Mouse (Mus musculus) left cerebral cortex, adult 2 months (tissue): Measurements from ENCODE around the gene Rsf1. TPM values are rescaled to one million over a fixed set of nuclear protein-coding genes. Genes with fewer than 3 reads are reported as not detected.

Source experiments
- DNase-seq, 2 experiments: peaks; one replicate each; pipeline ENCODE4 v3.0.0; 2021 to 2022; ENCODE audit warnings: low spot score in 2 of 2, mixed read lengths in 1 of 2; ENCODE audit errors: extremely low spot score in 1 of 2
- H3K27ac ChIP-seq: fragments of 200-600 bp; 2 replicates; pipeline ENCODE4 v1.8.1; 2022
- H3K4me3 ChIP-seq: fragments of 200-600 bp; 2 replicates; pipeline ENCODE4 v1.8.1; 2022
- CTCF ChIP-seq: fragments of 200-600 bp; IDR thresholded peaks from 2 replicates; pipeline ENCODE4 v1.8.1; 2022; ENCODE audit warnings: antibody characterized with exemption, mild to moderate bottlenecking, moderate library complexity
- intact Hi-C: fragments of 180-260 bp; cut with DNase I; formaldehyde crosslinking; loops from one replicate; pipeline ENCODE4 v1.15.1; 2025
- total RNA-seq, 2 experiments: library from RNA; stranded (reverse); gene quantifications; 2 replicates each; pipeline ENCODE4 v1.2.3; 2021

Gene Rsf1
- total RNA-seq, 2 experiments from 2014 or later, result 44.8 to 49.2 TPM

DNA sequence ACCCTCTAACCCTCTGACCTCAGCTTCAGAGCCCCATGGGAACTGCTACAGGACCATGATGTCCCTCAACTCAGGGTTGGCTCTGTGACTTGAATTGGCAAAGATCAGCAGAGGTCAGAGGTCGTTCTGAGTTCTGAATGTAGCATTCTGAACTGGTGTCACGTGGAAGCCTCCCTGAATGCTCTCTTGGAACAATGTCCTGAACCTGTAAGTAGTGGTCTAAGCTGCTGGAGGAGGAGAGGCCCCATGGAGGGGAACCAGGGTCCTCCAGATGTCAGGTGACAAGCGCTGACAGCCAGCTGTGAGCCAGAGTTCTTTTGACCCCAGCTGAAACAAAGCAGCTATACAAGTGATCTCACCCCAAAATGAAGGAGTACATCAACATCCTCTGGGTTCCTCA, 150.7 kb downstream of the Rsf1 start:
- DNase-seq, result no peak
- H3K4me3 ChIP-seq, result no peak overlapping the region

DNA sequence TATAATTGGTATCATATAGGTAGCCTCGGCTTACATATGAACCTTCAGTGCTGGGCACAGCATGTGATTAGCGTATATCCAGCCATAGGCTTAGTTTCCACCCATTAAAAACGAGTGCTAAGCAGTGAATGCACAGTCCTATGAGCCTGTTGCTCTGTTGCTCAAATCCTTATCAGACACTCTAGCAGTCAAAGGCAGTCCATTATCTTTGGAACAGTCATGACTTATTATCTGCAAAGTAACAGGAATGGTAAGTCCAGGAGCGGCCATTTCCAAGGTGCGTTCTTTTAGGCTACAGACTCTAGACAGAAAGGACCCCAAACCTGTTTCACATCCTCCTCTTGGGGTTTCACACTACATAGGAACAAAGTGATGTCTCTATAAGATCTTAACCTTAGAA, 153.9 kb downstream of the Rsf1 start:
- TF ChIP-seq CTCF, result no peak
- Histone ChIP-seq H3K27ac (no peak overlapping the region), H3K4me3 (no peak overlapping the region)
- DNase-seq, result no peak
- intact Hi-C loops, result no loop called here

More for the DNA sequence above, 150.7 kb downstream of the Rsf1 start:
- intact Hi-C loops, result no loop called here
- no peak for TF ChIP-seq CTCF
- no peak overlapping the region for H3K27ac ChIP-seq

DNA sequence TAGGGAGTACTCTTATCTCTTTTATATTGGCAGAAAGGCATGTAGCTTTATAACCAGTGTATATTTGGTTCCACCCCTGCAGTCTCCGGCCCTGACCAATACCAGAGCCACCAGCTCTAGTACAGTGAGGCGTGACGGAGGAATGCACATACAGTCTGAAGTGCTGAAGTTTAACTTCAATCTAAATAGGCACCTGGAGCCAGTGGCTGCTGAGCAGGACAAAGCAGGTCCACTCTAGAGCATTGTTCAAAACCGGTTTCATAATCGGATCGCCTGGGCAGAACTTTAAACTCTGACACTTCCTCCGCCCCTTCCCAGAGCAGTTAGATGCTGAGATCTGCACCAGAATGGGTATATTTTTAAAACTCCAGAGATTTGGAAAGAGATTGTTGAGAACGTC, 155.3 kb downstream of the Rsf1 start:
- H3K4me3 ChIP-seq, result peak overlapping the region; percentile 83; the same call in 1 of the 2 replicates
- intact Hi-C loops, result no loop called here
- no peak for DNase-seq
- H3K27ac ChIP-seq, result no peak overlapping the region
- no peak for TF ChIP-seq CTCF

DNA sequence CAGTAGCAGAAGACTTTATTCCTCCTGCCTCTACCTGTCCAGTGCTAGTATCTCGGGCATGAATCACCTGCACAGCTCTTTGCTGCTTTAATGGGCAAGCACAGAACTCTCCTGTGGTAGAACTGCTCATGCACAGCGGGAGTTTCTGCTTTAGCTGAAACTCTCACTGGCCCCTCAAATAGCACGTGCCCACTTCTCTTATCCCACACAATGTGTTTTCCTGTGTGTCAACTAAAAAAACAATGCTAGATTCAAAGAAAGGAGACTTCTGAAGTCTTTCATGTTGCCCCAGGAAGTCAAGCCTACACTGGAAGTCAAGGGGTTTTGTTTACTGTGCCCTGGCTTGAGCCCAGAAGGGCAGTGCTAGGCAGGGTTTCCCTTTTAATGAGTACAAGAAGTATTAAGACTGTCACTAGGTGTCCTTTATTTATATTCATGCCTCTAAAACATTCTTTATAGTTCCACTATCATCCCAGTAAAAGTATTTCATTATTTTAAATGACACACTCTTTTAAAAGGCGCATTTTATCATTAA, 156.3 kb downstream of the Rsf1 start:
- peak overlapping the region; percentile 83 for H3K4me3 ChIP-seq
- intact Hi-C loops, result no loop called here
- no peak for TF ChIP-seq CTCF
- DNase-seq, result no peak
- H3K27ac ChIP-seq, result peak overlapping the region; percentile 44; the same call in 1 of the 2 replicates

DNA sequence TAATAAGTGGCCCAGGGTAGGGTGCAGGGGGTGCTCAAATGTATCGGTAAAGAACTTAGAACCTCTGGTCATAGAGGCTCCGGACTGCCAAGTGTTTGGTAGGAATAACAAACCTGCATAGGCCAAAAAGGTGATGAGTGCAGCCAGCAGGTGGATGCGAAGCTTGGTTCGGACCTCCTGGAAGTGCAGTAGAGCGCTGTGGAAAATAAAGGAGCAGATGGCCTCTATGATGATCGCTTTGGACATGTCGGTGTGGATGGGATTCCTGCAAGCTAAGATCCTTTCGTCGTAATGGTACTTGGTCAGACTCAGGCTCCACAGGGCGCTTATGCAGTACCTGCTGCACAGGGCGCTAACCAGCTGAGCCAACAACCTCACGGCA, 157.6 kb downstream of the Rsf1 start:
- intact Hi-C loops, result no loop called here
- H3K4me3 ChIP-seq, result peak overlapping the region; percentile 83
- no peak for TF ChIP-seq CTCF
- DNase-seq, result no peak
- peak overlapping the region; percentile 84 for H3K27ac ChIP-seq

DNA sequence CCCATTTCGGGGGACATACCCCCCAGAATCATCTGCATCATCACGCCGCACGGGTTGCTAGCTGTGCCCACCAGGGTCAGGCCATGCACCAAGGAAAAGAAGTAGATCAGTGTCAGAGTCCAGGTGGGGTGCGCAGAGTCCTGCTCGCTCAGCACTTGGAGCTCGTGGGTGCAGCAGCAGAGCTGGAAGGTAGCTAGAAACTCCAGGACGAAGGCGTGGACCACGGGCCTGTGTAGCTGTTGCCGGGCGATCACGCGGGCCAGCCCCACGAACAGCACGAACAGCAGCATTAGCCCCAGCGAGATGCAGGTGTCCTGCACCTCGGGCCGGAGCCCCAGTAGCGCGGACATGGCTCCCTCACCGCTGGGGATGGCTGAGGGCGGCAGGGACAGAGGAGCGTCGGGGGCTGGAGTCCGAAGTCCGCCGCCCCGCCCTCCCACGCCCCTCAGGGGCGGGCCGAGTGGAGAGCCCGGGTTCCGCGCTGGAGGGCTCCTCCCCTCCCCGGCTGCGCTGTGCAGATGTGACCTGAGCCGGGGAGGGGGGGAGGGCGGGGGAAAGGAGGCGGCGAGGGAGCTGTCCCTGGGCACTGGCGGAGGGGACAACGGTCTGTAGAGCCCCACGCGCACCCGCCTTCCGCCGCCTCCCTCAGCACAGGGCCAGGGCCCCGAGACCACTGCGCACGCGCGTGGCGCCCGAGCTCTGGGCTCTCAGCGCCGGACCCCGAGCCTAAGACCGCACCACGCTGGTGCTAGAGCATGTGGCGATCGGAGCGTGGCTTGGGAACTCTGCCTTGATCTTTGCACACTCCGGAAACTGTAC, 158.2 kb downstream of the Rsf1 start, which contains the start of gene Aqp11:
Gene Aqp11, minus strand, starts transcription at position 652 of the 819 bp plus-strand sequence.
- H3K27ac ChIP-seq, result peak within 1 kb of the TSS; percentile 84

DNA sequence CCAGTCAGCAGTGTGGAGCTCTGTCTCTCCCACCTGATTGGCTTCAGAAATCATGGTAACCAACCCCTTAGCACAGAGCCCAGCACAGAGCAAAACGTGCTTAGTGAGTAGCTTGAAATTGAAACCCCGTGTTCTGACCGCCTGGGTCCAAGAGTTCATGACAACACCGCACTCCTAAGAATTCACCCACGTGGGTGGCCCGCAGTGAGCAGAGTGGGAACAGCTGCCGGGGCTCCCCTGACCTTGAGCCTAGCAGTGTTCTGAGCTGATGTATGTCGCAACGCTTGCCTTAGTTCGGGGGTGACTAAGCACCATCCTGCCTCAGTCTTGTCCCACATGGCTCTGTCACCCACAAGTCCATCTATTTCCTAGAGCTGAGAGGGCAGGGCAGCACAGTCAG, 161.3 kb downstream of the Rsf1 start:
- Histone ChIP-seq H3K27ac (no peak overlapping the region), H3K4me3 (no peak overlapping the region)
- no peak for DNase-seq
- TF ChIP-seq CTCF, result no peak
- intact Hi-C loops, result no loop called here

More for the DNA sequence above, 158.2 kb downstream of the Rsf1 start, which contains the start of gene Aqp11:
- no peak for TF ChIP-seq CTCF
- peak; percentile 74 to 77 for DNase-seq
- intact Hi-C loops, result no loop called here
- H3K4me3 ChIP-seq, result peak within 1 kb of the TSS; percentile 83

DNA sequence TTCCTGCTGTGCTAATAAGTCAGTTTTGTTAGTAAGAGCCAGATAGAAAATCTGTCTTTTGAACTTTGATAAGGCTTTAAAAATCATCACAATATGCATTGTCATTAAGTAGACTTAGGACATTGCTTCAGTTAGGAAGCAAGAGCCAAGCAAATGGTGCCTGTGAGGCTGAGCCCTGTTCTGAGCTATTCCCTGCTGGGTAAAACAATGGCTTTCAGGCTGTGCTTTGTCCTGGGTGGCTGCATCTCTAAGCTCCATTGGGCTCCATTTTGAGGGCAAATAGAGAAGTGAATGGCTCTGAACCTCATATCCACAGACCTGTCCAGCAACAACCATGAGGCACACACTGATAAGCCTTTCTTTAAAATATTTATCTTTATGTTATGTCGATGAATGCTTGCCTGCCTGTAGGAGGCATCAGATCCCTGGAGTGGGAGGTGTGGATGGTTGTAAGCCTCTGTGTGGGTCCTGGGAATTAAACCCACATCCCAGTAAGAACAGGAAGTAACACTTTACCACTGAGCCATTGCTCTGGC, 162.1 kb downstream of the Rsf1 start:
- intact Hi-C loops, result no loop called here

More for the DNA sequence above, 162.1 kb downstream of the Rsf1 start:
- no peak for TF ChIP-seq CTCF
- no peak overlapping the region for H3K4me3 ChIP-seq
- no peak for DNase-seq
- H3K27ac ChIP-seq, result no peak overlapping the region

Other genes starting within 250 kb of the Rsf1 start
- gene Usp35, start 247.9 kb upstream of the Rsf1 start, total RNA-seq, result 10 to 100 TPM; 18.8 to 19.9 TPM
- 10 to 100 TPM; 12.5 to 14.6 TPM for gene Kctd21, start 247.6 kb upstream of the Rsf1 start, total RNA-seq
- 10 to 100 TPM in 1 of 2 experiments, 1 to 10 TPM in 1; 9.9 to 10.2 TPM for gene Alg8, start 208.3 kb upstream of the Rsf1 start, total RNA-seq
- 100 to 1,000 TPM; 213 to 230 TPM for gene Ndufc2, start 179.9 kb upstream of the Rsf1 start, total RNA-seq
- 10 to 100 TPM; 19.2 to 21.8 TPM for gene Thrsp, start 162.2 kb upstream of the Rsf1 start, total RNA-seq
- gene Kctd14, start 128.6 kb upstream of the Rsf1 start, total RNA-seq, result 1 to 10 TPM; 3.3 to 3.7 TPM
- gene Ints4, start 98.9 kb upstream of the Rsf1 start, total RNA-seq, result 10 to 100 TPM; 28.7 to 30.9 TPM
- 10 to 100 TPM; 32.2 to 32.3 TPM for gene Aamdc, start 392 bp upstream of the Rsf1 start, total RNA-seq
- 10 to 100 TPM; 82.2 to 84.6 TPM for gene Clns1a, start 116.7 kb downstream of the Rsf1 start, total RNA-seq
- 10 to 100 TPM; 22.3 to 23.6 TPM for gene Aqp11, start 158.4 kb downstream of the Rsf1 start, total RNA-seq
- gene Pak1, start 208.7 kb downstream of the Rsf1 start, total RNA-seq, result 100 to 1,000 TPM; 414 to 463 TPM